8 mouse cellular contexts compared by ENCODE assay signal in genomic region chr1:54250158-54250866, GRCm38 (mm10). TPM values are rescaled to one million over a fixed set of nuclear protein-coding genes. Genes with fewer than 3 reads are reported as not detected.
DNase-seq lines count a peak whose midpoint lies in the region; ATAC-seq and TF ChIP-seq lines count a peak whose summit lies in the region.

Gene Ccdc150, plus strand, starts transcription at chr1:54250683.

- H3K27me3 ChIP-seq in forebrain, embryonic 16.5 days (replicated peaks; ENCODE audit: control insufficient read depth, insufficient read depth, low read length): no peaks in the 10 kb centered on the region
- no peaks in the 10 kb centered on the region for H3K27me3 ChIP-seq in liver, postnatal 0 days (ENCODE audit: insufficient read depth, low read length)
- no peaks in the 10 kb centered on the region for H3K27me3 ChIP-seq in neural tube, embryonic 13.5 days

- intact Hi-C loops in heart, postnatal 25 days (cut with DNase I): loop anchor here (5.0 kb wide), 2 partner anchors 208 to 338 kb away; no protein-coding TSS in a partner anchor

- DNase-seq in ES-CJ7 (ENCODE audit: low read depth, low spot score): peak; percentile 99
- peak; percentile 96 for DNase-seq in cerebellum, adult 11 months
- peak; percentile 94 for DNase-seq in heart, postnatal 25 days (ENCODE audit: low spot score)
- peak; percentile 98 for DNase-seq in layer of hippocampus, adult 11-12 months (ENCODE audit: low spot score)
- DNase-seq in liver, postnatal 0 days: peak; percentile 91
- DNase-seq in telencephalon, adult 2 months (ENCODE audit: low read depth, low spot score): peak; percentile 98

- H3K9me3 ChIP-seq in forebrain, embryonic 16.5 days (ENCODE audit: control insufficient read depth, low read length): no peaks in the 10 kb centered on the region
- no peaks in the 10 kb centered on the region for H3K9me3 ChIP-seq in liver, postnatal 0 days (ENCODE audit: low read length)
- H3K9me3 ChIP-seq in neural tube, embryonic 13.5 days: no peaks in the 10 kb centered on the region

- no peak for TF ChIP-seq EP300 in liver, postnatal 0 days (IDR thresholded peaks at IDR 0.05; ENCODE audit: low read depth)

- peaks cover 8% of the 10 kb centered on the region for H3K4me1 ChIP-seq in forebrain, embryonic 16.5 days (replicated peaks; ENCODE audit: control insufficient read depth, insufficient read depth, low read length)
- H3K4me1 ChIP-seq in liver, postnatal 0 days (ENCODE audit: insufficient read depth): peaks cover 5% of the 10 kb centered on the region; the same call in 1 of the 2 replicates
- H3K4me1 ChIP-seq in neural tube, embryonic 13.5 days (replicated peaks): peaks cover 8% of the 10 kb centered on the region

- H3K27ac ChIP-seq in forebrain, embryonic 16.5 days (ENCODE audit: low read length): no peak within 1 kb of the TSS
- peak within 1 kb of the TSS; percentile 31; the same call in 1 of the 2 replicates for H3K27ac ChIP-seq in liver, postnatal 0 days (ENCODE audit: low read depth)
- no peak within 1 kb of the TSS for H3K27ac ChIP-seq in neural tube, embryonic 13.5 days (replicated peaks)

- H3K36me3 ChIP-seq in forebrain, embryonic 16.5 days (ENCODE audit: control insufficient read depth, insufficient read depth): no peaks in the 10 kb centered on the region
- no peaks in the 10 kb centered on the region for H3K36me3 ChIP-seq in liver, postnatal 0 days (replicated peaks; ENCODE audit: insufficient read depth, low read length)
- H3K36me3 ChIP-seq in neural tube, embryonic 13.5 days: no peaks in the 10 kb centered on the region

- H3K9ac ChIP-seq in forebrain, embryonic 16.5 days (replicated peaks; ENCODE audit: low read depth, low read length): peak within 1 kb of the TSS; percentile 58
- peak within 1 kb of the TSS; percentile 59 for H3K9ac ChIP-seq in liver, postnatal 0 days (replicated peaks)
- peak within 1 kb of the TSS; percentile 68 for H3K9ac ChIP-seq in neural tube, embryonic 13.5 days

- peak within 1 kb of the TSS; percentile 63 for H3K4me3 ChIP-seq in forebrain, embryonic 16.5 days (replicated peaks; ENCODE audit: low read length)
- peak within 1 kb of the TSS; percentile 56 for H3K4me3 ChIP-seq in liver, postnatal 0 days (ENCODE audit: low read depth, low read length)
- peak within 1 kb of the TSS; percentile 49 for H3K4me3 ChIP-seq in neural tube, embryonic 13.5 days

- TF ChIP-seq CTCF in liver, postnatal 0 days (IDR thresholded peaks at IDR 0.05; ENCODE audit: low read depth): peak; percentile 39

- peak within 1 kb of the TSS; percentile 83 for H3K4me2 ChIP-seq in forebrain, embryonic 16.5 days (ENCODE audit: low read length)
- peak within 1 kb of the TSS; percentile 88 for H3K4me2 ChIP-seq in liver, postnatal 0 days (ENCODE audit: low read depth, low read length)
- peak within 1 kb of the TSS; percentile 81 for H3K4me2 ChIP-seq in neural tube, embryonic 13.5 days

- peak; percentile 100 for ATAC-seq in forebrain, embryonic 16.5 days
- peak; percentile 100 for ATAC-seq in liver, postnatal 0 days
- ATAC-seq in neural tube, embryonic 13.5 days (ENCODE audit: low read depth): peak; percentile 100

- 14% methylated on average over 33 of the region's 33 CpGs for WGBS in forebrain, embryonic 16.5 days
- WGBS in liver, postnatal 0 days (ENCODE audit: insufficient replicate concordance): 18% methylated on average over 33 of the region's 33 CpGs
- WGBS in neural tube, embryonic 13.5 days: 18% methylated on average over 33 of the region's 33 CpGs

RNA-seq across cellular contexts. Expression of gene Ccdc150, which starts in this region (rescaled TPM):
- polyA plus RNA-seq in forebrain, embryonic 16.5 days (2015; fragmentation: Nextera tagmentation; extraction: Ambion mirVana): 0.07 and 0.15 TPM in 2 replicates
- total RNA-seq in heart, postnatal 25 days (2021): under 1 TPM; 0.25 to 0.29 TPM
- 0.18 and 0.22 TPM in 2 replicates for polyA plus RNA-seq in liver, postnatal 0 days (2015; fragmentation: Nextera tagmentation; extraction: Ambion mirVana)
- polyA plus RNA-seq in neural tube, embryonic 13.5 days (2015; fragmentation: Nextera tagmentation; extraction: Ambion mirVana): 0.21 TPM in 1 of 2 replicates, not detected in the other

Comparison
In these comparisons a context has a peak if more than half of its experiments do, and no peak if none do; other contexts are left out.
1. Peak in ATAC-seq, H3K4me3 ChIP-seq, H3K9ac ChIP-seq and H3K4me2 ChIP-seq in forebrain, embryonic 16.5 days; RNA of the gene not detected or under 1 TPM.
2. Peak in DNase-seq in heart, postnatal 25 days; RNA of the gene not detected or under 1 TPM.
3. Peak in DNase-seq, ATAC-seq, H3K4me3 ChIP-seq, H3K27ac ChIP-seq, H3K9ac ChIP-seq and H3K4me2 ChIP-seq in liver, postnatal 0 days; RNA of the gene not detected or under 1 TPM.
4. Peak in ATAC-seq, H3K4me3 ChIP-seq, H3K9ac ChIP-seq and H3K4me2 ChIP-seq in neural tube, embryonic 13.5 days; RNA of the gene not detected or under 1 TPM.